Mouse (Mus musculus) NIH3T3 (cell line): ENCODE results near the gene Kif2c.

ENCODE experiments used
- DNase-seq: peaks from one replicate; pipeline ENCODE4 v3.0.0-alpha.2; 2012; ENCODE audit warnings: low read depth

Kif2c gene

DNA sequence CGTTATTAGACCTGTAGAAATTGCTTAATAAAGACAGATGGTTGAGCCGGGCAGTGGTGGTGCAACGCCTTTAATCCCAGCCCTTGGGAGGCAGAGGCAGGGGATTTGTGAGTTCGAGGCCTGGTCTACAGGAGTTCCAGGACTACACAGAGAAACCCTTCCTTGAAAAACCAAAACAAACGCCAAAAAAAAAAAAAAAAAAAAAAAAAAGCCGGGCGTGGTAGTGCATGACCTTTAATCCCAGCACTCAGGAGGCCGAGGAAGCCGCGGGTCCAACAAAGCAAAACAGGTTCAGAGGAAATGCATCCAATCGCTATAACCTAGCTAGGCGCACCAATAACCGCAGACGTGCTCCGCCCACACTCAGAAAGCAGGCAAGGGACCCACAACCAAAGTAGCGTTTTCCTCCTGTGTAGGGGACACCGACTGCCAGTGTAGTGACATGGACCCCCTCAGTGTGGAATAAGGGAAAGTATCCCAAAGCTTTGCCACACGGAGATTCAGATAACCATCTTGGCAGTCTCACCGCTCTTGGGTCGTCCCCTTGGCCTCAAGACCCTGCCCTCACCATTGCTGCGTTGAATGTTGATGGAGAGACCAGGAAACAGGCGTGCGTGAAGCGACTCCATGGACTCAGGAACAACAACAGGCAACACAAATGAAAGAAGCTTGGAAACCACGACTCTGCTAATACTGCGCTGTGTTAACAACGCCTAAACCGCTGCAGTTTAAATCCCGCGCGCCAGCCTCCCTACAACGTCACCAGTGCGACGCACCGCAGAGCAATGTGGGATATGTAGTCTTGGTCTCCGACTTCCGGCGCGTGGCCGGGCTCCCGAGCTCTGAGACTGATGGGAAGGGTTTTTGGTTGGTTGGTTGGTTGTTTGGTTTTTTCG lies at the start of gene Kif2c:
Gene Kif2c (minus strand): TSS at position 777 of the 896 bp plus-strand sequence.
- DNase-seq, result peak; percentile 98

DNA sequence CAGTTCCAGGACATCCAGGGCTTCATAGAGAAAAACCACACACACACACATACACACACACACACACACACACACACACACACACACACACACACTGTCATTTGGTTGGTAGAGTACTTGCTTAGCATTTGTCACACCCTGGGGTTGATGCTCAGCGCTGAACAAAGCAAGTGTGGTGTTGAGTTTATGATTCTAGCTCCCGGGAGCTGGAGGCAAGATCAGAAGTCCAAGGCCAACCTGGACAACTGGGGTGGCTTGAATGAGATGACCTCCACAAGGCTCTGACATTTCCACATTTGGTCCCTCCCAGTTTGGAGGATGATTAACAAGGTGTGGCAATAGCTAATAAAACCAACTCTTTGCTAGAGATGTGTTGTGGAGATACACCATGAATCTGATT lies 48.8 kb upstream of the Kif2c start:
- no peak for DNase-seq

DNA sequence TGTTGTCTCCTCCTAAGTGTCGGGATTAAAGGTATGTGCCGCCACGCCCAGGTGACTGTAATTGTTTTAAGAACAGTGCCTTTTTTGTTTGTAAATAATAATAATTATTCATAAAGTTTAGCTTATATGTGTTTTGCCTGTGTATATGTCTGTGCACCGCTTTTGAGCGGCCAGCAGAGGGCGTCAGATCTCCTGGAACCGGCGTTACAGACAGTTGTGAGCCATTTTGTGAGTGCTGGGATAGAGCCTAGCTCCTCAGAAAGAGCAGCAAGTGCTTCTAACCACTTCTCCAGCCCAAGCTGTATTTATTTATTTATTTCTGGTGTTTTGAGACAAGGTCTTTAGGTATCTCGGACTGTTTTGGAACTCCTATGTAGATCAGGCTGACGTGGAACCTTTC lies 47.9 kb upstream of the Kif2c start:
- DNase-seq, result no peak

DNA sequence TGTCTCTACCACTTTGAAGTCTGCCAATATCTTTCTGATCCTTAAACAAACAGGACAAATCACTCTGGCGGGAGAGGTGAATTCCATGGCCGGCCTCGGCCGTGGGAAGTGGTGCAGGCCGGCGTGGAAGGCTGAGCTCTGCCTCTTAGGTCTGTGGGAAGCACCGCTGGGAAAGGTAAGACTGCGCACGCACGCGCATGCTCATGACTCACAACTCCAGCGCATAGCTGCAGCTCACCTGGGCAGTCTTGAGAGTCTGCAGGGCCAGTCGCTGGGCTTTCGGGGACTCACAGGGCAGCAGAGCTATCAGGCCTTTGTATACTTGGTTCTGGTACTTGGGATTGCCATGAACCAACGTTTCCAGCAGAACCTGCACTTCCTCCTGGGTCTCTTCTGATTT lies 47.2 kb upstream of the Kif2c start:
- no peak for DNase-seq

DNA sequence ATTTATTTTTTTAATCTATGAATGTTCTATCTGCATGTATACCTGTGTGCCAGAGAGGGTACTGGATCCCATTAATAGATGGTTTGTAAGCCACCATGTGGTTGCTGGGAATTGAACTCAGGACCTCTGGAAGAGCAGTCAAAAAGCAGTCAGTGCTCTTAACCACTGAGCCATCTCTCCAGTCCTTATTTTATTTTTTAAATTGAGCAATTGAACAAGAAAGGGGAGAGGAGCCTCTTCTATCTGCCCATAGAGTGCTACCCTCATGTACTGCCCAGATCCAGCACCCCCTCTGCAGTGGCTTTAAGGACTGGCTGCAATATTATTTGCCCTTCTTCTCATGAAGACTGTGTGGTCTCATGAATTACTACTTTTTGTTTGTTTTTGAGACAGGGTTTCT lies 42.8 kb upstream of the Kif2c start:
- no peak for DNase-seq

DNA sequence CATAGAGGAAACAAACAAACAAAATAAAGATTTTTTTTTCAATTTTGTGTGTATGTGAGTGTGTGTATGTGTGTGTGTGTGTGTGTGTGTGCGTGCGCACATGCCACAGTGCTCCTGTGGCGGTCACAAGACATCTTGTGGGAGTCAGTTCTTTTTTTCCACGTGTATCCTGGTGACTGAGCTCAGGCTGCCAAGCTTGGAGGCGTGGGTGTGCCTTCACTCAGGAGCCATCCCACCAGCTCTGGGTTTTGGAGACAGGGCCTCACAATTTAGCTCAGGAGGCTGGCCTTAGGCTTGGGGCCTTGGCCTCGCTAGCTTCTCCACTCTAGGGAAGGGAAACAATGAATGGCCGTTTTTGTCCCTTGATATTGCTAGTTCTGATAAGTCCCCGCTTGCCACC lies 41.7 kb upstream of the Kif2c start:
- no peak for DNase-seq

DNA sequence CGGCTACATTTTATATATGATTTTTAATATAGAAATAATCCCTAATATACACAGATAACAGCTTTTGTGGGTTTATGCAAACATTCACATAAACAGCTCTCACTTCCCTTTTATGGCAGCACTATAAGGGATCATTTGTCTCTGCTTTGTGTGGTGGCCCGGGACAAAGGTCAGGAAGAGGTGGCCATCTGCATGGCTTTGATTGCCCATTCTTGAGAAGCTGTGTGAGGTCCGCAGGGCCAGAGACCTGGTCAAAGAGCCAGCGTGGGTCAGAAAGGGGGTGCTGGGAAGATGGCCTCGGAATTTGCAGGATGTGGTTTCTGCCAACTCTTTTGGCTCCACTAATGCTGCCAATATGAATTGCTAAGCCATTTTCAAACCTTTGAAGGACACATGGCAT lies 40.6 kb upstream of the Kif2c start:
- DNase-seq, result no peak

DNA sequence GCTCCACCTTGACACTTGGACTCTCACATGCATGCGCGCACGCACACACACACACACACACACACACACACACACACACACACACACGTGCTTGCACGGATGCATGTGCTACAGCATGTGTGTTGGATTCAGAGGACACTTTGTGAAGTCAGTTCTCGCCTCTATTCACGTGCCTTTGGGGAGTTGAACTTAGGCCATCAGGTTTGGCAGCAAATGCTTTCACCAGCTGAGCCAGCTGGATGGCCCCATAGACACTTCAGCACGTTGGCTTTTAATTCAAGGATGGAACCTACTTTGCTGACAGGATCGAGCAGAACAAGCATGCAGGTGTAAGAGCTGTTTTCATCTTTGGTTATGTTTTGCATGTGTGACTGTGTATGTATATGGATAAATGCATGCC lies 39.4 kb upstream of the Kif2c start:
- no peak for DNase-seq

DNA sequence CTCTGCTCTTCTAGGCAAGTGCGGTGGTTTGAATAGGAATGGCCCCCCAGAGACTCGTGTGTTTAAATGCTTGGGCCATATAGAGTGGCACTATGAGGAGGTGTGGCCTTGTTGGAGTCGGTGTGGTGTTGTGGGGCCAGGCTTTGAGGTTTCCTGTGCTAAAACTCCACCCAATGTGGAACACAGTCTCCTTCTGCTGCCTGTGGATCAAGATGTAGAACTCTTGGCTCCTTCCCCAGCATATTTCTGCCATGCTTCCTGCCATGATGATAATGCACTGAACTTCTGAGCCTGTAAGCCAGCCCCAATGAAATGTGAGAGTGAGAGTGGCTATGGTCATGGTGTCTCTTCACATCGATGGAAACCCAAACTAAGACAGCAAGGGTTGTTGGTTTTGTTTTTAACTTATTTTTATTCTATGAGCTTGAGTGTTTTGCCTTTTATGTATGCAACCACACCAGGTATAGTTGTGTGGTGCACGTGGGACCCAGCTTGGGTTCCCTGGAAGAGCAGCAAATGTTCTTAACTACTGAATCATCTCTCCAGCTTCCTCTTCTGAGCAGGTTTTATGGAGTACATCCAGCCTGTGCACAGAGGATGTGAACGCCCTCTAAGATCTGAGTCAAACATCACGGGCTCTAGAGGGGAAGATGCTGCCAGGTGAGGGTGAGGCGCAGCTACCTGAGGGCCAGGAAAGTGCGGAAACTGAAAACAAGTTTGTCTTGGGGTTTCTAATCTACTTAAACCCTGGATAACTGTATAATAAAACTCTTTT lies 38.5 kb upstream of the Kif2c start:
- DNase-seq, result no peak

DNA sequence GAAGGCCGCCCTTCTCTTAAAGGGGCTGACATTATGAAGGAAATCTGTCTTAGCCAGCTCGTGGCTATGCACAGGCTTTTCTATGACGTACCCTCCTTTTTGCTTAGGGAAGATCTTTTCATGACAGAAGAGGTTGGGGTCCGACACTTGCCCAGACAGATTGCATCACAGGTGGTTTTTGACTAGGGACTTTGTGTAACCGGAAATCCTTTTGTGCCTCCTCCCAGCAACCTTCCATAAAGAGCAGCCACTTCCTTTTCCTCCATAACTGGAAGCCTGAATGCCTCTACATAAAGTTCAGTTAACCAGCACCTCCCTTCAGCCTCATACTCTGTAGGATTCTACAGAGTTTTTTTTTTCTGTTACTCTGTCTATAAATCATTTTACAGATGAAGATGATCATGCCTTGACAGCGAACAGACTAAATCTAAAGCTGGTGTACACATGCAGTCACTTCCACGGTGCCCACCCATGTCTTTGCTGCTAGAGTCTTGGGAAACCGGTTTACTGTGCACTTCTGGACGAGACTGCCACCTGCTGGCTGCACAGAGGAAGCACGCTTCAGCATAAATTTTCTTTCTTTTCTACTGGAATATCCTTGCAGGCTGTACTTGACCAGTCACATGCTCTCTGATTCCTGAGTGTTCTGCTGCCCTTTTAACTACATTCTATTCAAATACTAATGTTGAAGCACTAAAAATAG lies 36.2 kb upstream of the Kif2c start:
- DNase-seq, result peak; percentile 87

DNA sequence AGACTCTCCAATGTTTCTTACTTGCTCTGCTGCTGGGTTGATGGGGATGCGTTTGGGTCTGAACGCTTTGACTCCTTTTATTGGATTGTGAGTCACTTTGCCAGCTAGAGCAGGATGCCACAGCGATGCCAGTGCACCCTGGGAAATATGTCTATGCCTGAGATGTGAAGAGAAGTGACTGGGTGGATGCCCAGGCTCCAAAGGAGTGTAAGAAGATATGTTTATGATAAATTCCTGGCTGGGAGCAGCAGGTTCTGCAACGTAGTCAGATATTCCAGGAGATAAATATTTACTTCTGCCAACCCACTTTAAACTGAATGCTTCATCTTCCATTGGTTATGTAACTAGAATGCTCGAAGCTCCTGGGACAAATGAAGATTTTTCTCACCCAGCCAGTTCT lies 34.6 kb upstream of the Kif2c start:
- peak; percentile 35 for DNase-seq

DNA sequence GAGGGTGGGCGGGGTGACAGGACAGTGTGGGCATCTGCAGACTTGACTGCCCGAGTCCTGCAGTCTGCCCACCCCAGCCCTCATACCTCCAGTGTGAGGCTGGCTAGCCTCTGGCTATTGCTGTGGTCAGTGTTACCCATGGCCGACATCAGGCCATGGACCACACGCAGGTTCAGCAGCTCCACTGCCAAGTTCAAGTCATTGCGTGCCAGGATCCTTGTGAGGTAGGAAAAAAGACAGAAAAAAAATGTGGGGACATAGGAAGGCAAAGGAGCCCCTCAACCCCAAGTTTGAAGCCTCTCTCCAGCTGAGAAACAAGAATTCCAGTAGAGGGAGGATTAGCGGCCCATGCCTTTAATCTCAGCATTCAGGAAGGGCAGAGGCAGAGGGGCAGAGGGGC lies 31.8 kb upstream of the Kif2c start:
- DNase-seq, result no peak

DNA sequence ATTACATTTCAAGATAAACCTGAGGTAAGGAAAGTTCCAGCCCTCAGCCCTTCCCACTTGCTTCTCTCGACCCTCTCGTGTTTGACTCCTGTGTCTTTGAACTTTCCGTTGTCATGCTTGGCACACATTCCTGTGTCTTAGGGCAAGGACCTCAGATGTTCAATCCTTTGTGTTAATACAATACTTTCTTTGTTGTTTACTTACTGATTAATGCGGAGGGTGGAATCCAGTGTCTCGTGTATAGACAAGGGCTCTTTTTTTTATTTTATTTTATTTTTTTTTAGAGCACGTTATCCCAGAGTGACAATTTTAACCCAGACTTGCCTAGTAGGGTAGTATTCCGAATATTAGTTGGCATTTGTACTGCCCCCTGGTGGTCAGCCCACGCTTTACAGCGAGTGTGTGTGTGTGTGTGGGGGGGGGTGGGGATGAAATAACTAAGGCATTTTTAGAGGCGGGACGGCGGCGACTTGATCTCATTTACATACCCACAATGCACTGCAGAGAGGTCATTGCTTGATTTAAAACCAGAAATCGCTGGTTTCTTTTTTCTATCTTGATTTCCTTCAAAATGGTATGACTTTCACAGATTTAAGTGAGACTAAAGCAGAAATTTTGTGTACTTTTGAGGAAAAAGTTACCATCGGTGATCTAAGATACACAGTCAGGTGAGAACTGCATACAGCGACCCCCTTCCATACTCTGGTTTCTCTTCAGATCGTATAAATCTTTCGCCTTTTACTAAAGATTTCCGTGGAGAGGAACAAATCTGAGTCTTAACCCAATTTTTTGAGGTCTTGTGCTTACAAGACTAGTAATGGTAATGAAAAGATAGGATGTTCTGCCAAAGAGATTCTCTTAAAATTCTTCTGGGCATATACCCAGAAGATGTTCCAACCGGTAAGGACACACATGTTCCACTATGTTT lies 28.0 kb upstream of the Kif2c start:
- DNase-seq, result peak; percentile 92

DNA sequence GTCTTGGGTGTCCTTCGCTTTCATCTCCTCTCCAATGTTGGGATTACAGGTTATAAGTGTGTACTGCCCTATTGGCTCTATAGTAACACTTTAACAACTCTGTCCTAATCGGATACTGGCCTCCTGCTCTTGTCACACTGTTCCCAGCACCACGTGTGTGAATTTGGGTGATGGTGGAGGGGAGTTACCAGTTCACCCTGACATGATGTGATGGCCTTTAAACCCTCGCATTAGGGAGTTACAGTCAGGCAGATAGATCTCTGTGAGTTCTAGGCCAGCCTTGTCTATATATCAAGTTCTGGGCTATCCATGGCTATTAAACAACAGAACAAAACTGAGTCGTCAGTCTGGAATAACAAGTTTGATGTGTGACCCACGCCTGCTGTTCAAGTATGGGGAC lies 27.2 kb upstream of the Kif2c start:
- no peak for DNase-seq

DNA sequence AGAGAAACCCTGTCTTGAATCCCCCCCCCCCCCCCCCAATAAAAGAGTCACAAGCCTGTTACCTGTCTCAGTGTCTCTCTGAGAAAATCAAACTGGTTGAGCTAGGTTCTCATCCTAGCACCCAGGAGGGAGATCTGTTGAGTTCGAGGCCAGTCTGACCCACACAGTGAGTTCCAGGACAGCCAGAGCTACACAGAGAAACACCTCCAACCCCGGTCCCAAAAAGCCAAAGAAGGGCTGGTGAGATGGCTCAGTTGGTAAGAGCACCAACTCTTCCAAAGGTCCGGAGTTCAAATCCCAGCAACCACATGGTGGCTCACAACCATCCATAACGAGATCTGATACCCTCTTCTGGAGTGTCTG lies 20.5 kb upstream of the Kif2c start:
- no peak for DNase-seq

DNA sequence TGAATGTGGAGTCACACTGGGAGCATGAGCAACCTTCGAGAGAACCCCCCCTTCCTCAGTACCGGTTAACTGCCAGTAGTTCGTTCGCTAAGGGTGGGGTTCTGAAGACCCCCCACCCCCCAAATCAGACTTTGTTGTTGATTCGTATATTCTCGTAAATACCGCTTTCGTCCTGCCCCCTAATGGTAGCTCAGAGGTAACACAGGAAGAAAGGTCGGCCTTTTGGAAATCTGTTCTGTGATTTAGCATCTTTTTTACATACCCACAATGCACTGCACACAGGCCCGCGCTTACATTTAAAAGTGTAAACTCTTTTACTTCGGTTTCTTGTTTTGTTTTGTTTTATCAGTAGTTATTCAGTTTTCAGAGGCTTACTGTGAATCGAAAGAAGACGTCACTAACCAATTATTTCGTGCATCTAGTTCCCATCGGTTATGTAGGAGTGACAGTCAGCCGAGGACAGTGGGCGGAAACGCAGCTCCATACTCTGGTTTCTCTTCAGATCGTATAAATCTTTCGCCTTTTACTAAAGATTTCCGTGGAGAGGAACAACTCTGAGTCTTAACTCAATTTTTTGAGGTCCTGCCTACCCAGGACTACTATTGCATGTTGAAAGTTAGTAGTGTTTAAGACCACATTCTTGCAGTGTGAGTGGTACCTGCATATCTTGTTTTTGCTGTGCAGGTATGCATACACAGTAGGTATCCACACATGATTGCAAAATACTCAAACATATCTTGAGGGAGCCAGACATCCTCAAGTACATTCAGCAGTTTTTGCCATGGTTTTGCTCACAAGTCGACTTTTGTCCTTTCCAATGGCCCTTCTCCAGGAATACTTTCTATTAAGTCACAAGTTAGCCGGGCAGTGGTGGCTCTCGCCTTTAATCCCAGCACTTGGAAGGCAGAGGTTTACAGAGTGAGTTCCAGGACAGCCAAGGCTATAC lies 19.9 kb upstream of the Kif2c start:
- peak; percentile 80 for DNase-seq

DNA sequence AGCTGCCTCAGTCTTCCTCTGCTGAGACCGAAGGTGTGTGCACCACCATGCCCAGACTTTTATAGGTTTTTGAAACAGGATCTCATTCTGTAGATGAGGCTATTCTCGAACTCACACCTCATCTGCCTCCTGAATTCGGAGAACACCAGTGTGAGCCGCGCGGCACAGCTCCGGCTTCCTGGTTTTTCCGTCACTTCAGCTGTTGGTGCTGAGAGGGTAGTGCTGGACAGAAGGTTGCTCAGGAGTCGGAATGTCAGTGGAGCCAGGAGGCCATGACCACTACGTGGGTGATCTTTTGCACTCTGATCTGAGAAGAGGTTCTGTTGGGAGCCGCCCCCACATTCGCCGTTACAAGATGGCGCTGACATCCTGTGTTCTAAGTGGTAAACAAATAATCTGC lies 9.4 kb upstream of the Kif2c start:
- DNase-seq, result no peak

DNA sequence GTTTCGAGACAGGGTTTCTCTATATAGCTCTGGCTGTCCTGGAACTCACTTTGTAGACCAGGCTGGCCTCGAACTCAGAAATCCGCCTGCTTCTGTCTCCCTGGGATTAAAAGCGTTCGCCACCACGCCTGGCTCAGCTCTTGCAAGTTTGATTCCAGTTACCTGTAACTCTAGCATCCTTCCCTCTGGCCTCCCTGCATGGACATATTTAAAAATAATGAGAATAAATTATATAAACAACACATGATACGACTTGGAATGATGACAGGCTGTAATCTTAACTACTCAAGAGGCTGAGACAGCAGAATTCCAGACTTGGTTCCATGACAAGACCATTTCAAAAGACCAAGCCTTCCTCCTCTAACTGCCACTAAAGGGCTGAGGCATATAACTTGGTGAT lies 8.2 kb upstream of the Kif2c start:
- DNase-seq, result peak; percentile 60

DNA sequence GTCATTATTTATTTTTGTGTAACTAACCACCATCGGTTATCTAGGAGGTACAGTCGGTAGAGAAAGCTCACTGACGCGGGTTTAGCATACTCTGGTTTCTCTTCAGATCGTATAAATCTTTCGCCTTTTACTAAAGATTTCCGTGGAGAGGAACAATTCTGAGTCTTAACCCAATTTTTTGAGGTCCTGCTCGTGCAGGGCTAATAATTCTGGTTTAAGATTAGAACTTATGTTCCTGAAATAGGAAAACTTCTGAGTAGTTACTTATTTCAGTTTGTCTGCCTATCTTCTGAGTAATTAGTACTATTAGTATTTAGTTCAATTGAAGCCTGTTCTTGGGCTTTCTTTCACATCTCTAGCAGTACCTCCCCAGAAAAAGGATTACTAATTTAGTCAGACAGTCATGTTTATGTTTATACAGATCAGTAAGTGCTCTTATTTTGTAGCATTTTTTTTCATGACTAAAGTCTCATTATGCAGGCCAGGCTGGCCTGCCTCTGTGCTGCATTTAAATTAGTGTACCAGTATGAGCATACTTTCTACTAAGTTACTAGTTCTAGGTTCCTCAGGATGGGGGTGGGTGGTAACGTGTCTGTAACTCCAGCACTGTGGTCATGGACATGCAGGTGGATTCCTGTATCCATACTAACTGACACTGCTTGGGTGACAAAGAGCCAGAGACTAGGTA lies 7.6 kb upstream of the Kif2c start:
- peak; percentile 84 for DNase-seq

DNA sequence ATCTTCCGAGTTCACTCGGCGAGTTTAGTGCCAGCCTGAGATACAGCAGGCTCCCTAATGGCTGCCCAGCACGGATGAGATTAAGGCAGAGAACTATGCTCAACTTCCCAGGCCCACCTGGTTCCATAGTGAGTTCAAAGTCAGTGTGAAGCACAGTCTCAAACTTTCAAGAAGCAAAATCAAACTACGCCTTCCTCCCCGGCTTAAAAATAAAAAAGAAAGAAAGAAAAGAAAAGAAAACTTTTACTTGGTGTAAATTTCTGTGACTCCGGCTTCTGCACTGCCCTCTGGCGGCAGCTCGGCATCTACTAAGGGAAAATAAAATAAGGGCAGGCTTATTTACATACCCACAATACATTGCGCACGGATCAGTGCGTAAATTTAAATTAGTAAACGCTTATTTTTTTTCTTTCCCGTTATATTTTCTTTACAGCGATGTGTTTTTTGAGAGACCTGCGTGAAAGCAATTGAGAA lies 7.0 kb upstream of the Kif2c start:
- DNase-seq, result peak; percentile 96
